Mouse (Mus musculus): ENCODE data around the gene Stoml3.

Stoml3 gene

GRCm38 (mm10) chr3:53478419-53479046, 9.9 kb upstream of the Stoml3 start:
- DNase-seq (ENCODE audit: extremely low spot score): no peak

- no peak for DNase-seq (ENCODE audit: extremely low spot score)
Measured at GRCm38 (mm10) chr3:53483414-53484059, 4.9 kb upstream of the Stoml3 start.

- no peak for DNase-seq (ENCODE audit: extremely low spot score)
Measured at GRCm38 (mm10) chr3:53486561-53486960, 1.9 kb upstream of the Stoml3 start.

GRCm38 (mm10) chr3:53486996-53487576, 1.4 kb upstream of the Stoml3 start:
- no peak for DNase-seq (ENCODE audit: extremely low spot score)

GRCm38 (mm10) chr3:53498351-53498905, 10.0 kb downstream of the Stoml3 start:
- no peak for DNase-seq (ENCODE audit: extremely low spot score)

- DNase-seq (ENCODE audit: extremely low spot score): no peak
Measured at GRCm38 (mm10) chr3:53502428-53502827, 14.0 kb downstream of the Stoml3 start.

GRCm38 (mm10) chr3:53513096-53513495, 24.6 kb downstream of the Stoml3 start:
- no peak for DNase-seq (ENCODE audit: extremely low spot score)

GRCm38 (mm10) chr3:53514221-53515065, 26.0 kb downstream of the Stoml3 start:
- no peak for DNase-seq (ENCODE audit: extremely low spot score)

GRCm38 (mm10) chr3:53522794-53523193, 34.3 kb downstream of the Stoml3 start:
- DNase-seq (ENCODE audit: extremely low spot score): no peak

- DNase-seq (ENCODE audit: extremely low spot score): peak; percentile 75
Measured at GRCm38 (mm10) chr3:53525737-53526136, 37.3 kb downstream of the Stoml3 start.

- no peak for DNase-seq (ENCODE audit: extremely low spot score)
Measured at GRCm38 (mm10) chr3:53530305-53530704, 41.9 kb downstream of the Stoml3 start.

GRCm38 (mm10) chr3:53532091-53532490, 43.6 kb downstream of the Stoml3 start:
- DNase-seq (ENCODE audit: extremely low spot score): no peak

- DNase-seq (ENCODE audit: extremely low spot score): no peak
Measured at GRCm38 (mm10) chr3:53552691-53553090, 64.2 kb downstream of the Stoml3 start.

GRCm38 (mm10) chr3:53555031-53555952, 66.8 kb downstream of the Stoml3 start:
- DNase-seq (ENCODE audit: extremely low spot score): no peak

GRCm38 (mm10) chr3:53557388-53558214, 69.1 kb downstream of the Stoml3 start:
- DNase-seq (ENCODE audit: extremely low spot score): no peak
